Mouse (Mus musculus) liver, embryonic 14 days (tissue): ENCODE measurements around the gene Ccser1. TPM values are rescaled to one million over a fixed set of nuclear protein-coding genes. Genes with fewer than 3 reads are reported as not detected.

Experiments
- polyA plus RNA-seq: library from polyadenylated mRNA; depleted of rRNA; stranded (reverse); fragments of >200 nt; gene quantifications from 2 replicates; pipeline ENCODE4 v1.2.3, GENCODE M21; 2012; rRNA removed

The Ccser1 gene
- polyA plus RNA-seq, result 0.05 and 0.16 TPM in 2 replicates

DNA sequence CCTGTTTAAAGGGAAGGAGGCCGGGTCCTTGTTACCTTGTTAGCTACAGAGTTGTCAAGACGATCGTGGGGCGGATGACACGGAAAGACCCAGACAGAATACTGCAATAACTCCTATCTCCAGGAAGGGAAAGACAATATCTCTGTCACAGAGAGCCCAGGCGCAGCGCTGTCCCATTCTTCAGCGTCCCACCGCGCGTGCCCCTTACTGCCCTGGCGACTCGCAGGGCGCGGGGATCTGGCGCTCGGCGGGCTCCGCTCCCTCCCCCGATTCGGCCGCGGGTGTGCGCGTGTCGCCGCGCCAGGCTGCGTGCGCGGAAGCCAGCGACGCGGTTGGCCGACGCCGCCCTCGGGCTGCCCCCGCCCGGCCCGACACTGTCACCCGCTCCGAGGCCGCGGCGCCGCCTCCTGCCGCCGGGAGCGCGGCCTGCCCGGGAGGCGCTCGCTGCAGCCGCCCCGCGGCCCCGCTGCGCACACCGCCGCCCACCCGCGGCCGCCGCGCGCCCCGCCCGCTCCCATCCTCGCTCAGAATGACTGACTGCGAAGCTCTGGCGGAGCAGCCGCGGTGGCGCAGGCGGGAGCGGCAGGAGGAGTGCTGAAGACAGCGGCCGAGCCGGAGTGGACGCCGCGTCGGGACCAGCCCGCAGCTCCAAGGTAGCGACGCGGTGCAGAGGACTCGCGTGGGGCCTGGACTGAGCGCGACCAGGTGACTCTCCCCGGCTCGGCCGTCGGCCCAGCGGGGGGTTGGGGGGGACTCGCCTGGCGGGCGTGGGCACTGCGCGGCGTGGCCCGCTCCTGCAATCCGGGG, at the start of gene Ccser1:
Gene Ccser1 (plus strand): TSS at position 376 of the 807 bp plus-strand sequence.

